Mouse (Mus musculus): Measurements from ENCODE around the gene Helb. TPM values are rescaled to one million over a fixed set of nuclear protein-coding genes. Genes with fewer than 3 reads are reported as not detected.
"Not testable (repeated sequence)": the region's sequence is repeated elsewhere in the genome, so short reads cannot be mapped to it uniquely, and the experiment has no call there.

The Helb gene
- polyA plus RNA-seq, 1 experiment from 2014 or later = 1.9 TPM

DNA sequence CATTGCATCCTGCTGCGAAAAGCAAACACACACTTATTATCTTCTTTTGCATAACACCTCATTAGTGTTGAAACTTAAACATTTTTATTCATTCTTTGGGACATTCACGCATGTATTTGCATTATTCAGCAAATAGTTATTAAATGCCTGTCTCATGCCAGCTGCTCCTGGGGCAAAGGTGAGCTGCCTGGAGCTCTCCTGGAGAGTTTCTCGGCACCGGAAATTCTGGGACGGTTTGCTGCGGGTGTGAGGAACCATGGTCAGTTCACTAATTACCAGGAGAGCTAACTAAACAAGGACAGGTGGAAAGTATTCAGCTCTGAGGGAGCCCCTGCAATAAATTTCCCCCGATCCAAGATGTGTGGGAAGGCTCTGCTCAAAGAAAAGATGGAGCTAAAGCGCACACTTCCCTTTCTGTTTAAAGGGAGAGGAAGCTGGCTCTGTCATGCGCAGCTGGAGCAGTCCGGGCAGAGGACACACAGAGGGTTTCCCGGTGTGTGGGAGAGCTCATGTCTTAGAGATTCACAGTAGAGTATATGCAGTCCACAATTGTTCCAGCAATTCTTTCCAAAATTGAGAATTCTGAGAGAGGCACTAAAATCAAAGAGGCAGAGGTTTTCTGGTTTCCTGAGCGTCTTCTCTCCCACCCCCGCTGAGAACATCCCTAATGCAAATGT, 16.0 kb upstream of the Helb start:
- no peak overlapping the region for H3K4me2 ChIP-seq (ENCODE audit: low read depth, low read length)
- no peak for ATAC-seq (ENCODE audit: low read depth)
- no peak overlapping the region for H3K4me3 ChIP-seq (ENCODE audit: low read depth, low read length)
- no peaks in the 10 kb centered on the region for H3K4me1 ChIP-seq (ENCODE audit: control insufficient read depth, insufficient read depth, low read length)
- no peaks in the 10 kb centered on the region for H3K27me3 ChIP-seq (ENCODE audit: control insufficient read depth, insufficient read depth, low read length)
- H3K9me3 ChIP-seq (ENCODE audit: control insufficient read depth, low read length) = no peaks in the 10 kb centered on the region
- no peaks in the 10 kb centered on the region for H3K36me3 ChIP-seq (ENCODE audit: control insufficient read depth, insufficient read depth, low read length)
- 38% methylated on average over 13 of the region's 13 CpGs for WGBS
- no peak overlapping the region for H3K27ac ChIP-seq (ENCODE audit: low read depth, low read length)
- H3K9ac ChIP-seq (replicated peaks; ENCODE audit: low read depth, low read length) = no peak overlapping the region

DNA sequence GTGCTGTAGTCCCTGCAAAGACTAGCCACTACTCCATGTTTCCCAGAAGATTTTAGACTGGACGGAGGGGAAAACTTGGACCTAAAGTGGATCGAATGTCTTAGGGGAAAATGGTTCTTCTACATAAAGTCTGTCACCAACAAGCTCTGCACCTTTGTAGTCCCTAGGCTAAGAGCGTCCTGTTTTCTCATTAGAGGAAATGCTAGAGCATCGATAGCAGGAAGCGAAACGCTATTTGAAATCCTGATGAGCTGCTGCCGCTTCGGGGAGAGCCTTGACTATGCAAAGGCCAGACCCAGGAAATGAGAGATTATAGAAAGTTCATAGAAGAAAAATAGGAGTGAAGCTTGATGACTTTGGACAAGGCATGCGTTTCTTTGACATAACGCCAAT, 12.7 kb upstream of the Helb start:
- Histone ChIP-seq H3K36me3 (ENCODE audit: control insufficient read depth, insufficient read depth, low read length) (no peaks in the 10 kb centered on the region), H3K4me2 (ENCODE audit: low read depth, low read length) (no peak overlapping the region), H3K4me3 (ENCODE audit: low read depth, low read length) (no peak overlapping the region), H3K4me1 (ENCODE audit: control insufficient read depth, insufficient read depth, low read length) (no peaks in the 10 kb centered on the region), H3K9ac (replicated peaks; ENCODE audit: low read depth, low read length) (no peak overlapping the region), H3K27me3 (ENCODE audit: control insufficient read depth, insufficient read depth, low read length) (no peaks in the 10 kb centered on the region), H3K27ac (ENCODE audit: low read depth, low read length) (no peak overlapping the region), H3K9me3 (ENCODE audit: control insufficient read depth, low read length) (no peaks in the 10 kb centered on the region)
- 82% methylated on average over 10 of the region's 10 CpGs for WGBS
- no peak for ATAC-seq (ENCODE audit: low read depth)

DNA sequence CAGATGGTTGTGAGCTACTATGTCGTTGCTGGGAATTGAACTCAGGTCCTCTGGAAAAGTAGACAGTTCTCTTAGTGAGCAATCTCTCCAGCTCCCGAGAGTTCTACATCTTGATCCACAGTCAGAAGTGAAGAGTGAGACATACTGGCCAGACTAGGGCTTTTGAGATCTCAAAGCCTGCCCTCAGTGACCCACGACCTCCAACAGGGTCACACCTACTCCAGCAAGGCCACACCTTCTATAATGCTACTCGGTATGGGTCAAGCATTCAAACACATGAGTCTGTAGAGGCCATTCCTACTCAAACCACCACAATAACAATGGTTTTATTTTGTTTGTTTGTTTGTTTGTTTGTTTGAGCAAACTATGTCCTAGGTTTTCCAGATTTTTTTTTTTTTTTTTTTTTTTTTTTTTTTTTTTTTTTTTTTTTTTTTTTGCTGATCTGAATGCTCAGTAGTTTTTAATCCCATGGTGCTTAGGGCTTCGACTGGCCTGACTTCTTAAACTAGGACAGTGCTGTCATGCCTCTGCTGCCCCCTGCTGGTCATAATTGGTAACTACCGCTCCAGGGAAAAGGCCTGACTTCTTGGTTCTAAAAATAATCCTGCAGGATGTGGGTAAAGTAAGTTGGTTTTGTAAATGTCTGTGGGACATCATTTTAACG, 12.1 kb upstream of the Helb start:
- H3K27ac ChIP-seq (ENCODE audit: low read depth, low read length) = no peak overlapping the region
- 48% methylated on average over 7 of the region's 7 CpGs for WGBS
- H3K9ac ChIP-seq (replicated peaks; ENCODE audit: low read depth, low read length) = no peak overlapping the region
- H3K27me3 ChIP-seq (ENCODE audit: control insufficient read depth, insufficient read depth, low read length) = no peaks in the 10 kb centered on the region
- H3K9me3 ChIP-seq (ENCODE audit: control insufficient read depth, low read length) = no peaks in the 10 kb centered on the region
- H3K4me3 ChIP-seq (ENCODE audit: low read depth, low read length) = no peak overlapping the region
- H3K36me3 ChIP-seq (ENCODE audit: control insufficient read depth, insufficient read depth, low read length) = no peaks in the 10 kb centered on the region
- ATAC-seq (ENCODE audit: low read depth) = no peak
- H3K4me1 ChIP-seq (ENCODE audit: control insufficient read depth, insufficient read depth, low read length) = no peaks in the 10 kb centered on the region
- no peak overlapping the region for H3K4me2 ChIP-seq (ENCODE audit: low read depth, low read length)

DNA sequence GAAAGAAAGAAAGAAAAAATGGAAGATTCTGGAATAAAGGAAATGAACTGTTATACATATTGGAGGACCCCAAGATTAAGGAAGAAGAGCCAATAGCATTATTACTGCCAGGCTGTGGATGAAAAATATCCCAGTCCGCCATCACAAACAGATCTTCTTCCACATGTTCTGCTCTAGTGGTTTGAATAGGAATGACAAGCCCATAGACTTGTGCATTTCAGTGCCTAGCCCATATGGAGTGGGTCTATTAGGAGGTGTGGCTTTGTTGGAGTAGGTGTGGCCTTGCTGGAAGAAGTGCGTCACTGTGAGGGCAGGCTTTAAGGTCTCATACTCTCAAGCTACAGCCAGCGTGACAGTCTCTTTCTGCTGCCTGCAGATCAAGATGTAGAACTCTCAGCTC, 10.9 kb upstream of the Helb start:
- no peaks in the 10 kb centered on the region for H3K9me3 ChIP-seq (ENCODE audit: control insufficient read depth, low read length)
- no peak for ATAC-seq (ENCODE audit: low read depth)
- no peaks in the 10 kb centered on the region for H3K27me3 ChIP-seq (ENCODE audit: control insufficient read depth, insufficient read depth, low read length)
- no peak overlapping the region for H3K4me2 ChIP-seq (ENCODE audit: low read depth, low read length)
- H3K4me3 ChIP-seq (ENCODE audit: low read depth, low read length) = no peak overlapping the region
- no peaks in the 10 kb centered on the region for H3K36me3 ChIP-seq (ENCODE audit: control insufficient read depth, insufficient read depth, low read length)
- no peak overlapping the region for H3K9ac ChIP-seq (replicated peaks; ENCODE audit: low read depth, low read length)
- WGBS = 96% methylated on average over 3 of the region's 3 CpGs
- H3K27ac ChIP-seq (ENCODE audit: low read depth, low read length) = no peak overlapping the region
- H3K4me1 ChIP-seq (ENCODE audit: control insufficient read depth, insufficient read depth, low read length) = no peaks in the 10 kb centered on the region

DNA sequence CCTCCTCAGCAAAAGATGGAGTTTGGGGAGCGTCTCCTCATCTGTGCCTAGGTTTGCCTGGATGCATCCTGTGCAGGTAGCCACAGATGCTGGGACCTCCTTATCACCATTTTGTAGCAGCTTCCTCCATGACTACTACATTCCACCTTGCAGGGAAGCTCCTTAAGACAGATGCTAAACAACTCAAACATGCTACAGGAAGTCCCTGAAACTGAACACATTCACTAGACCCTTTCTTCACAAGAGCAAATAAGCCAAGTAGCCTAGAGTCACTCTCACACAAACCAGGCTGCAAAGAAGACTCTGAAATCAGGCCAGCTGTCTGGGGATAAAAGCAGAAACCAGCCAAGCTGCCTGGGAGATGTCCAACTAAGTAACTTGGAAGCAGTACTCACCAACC, 2.5 kb upstream of the Helb start:
- H3K4me1 ChIP-seq (ENCODE audit: control insufficient read depth, insufficient read depth, low read length) = no peaks in the 10 kb centered on the region
- no peaks in the 10 kb centered on the region for H3K9me3 ChIP-seq (ENCODE audit: control insufficient read depth, low read length)
- H3K4me2 ChIP-seq (ENCODE audit: low read depth, low read length) = no peak overlapping the region
- no peaks in the 10 kb centered on the region for H3K27me3 ChIP-seq (ENCODE audit: control insufficient read depth, insufficient read depth, low read length)
- no peak for ATAC-seq (ENCODE audit: low read depth)
- WGBS = 96% methylated on average over 1 of the region's 1 CpGs
- H3K9ac ChIP-seq (replicated peaks; ENCODE audit: low read depth, low read length) = no peak overlapping the region
- H3K27ac ChIP-seq (ENCODE audit: low read depth, low read length) = no peak overlapping the region
- H3K36me3 ChIP-seq (ENCODE audit: control insufficient read depth, insufficient read depth, low read length) = no peaks in the 10 kb centered on the region
- H3K4me3 ChIP-seq (ENCODE audit: low read depth, low read length) = no peak overlapping the region

DNA sequence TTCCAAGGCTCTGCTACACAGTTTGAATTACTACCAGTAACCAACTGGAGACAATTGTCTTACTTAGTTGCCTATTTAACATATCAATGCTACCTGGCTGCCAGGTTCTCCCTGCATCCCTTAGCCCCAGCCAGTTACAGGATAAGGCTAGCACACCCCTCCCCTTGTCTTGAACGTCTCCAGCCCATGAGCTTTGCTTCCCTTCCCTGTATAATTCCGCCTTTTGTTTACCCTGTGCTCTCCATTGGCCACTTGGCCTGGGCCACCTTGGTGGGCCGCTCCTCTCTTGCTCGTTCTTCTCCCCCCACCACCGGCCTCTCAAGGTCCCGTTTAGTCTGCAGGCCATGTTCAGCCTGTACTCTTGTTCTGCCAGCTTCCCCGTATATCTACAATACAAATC, 1.7 kb upstream of the Helb start:
- no peaks in the 10 kb centered on the region for H3K9me3 ChIP-seq (ENCODE audit: control insufficient read depth, low read length)
- whole genome bisulfite sequencing = 47% methylated on average over 7 of the region's 7 CpGs
- no peak overlapping the region for H3K27ac ChIP-seq (ENCODE audit: low read depth, low read length)
- no peak overlapping the region for H3K4me3 ChIP-seq (ENCODE audit: low read depth, low read length)
- H3K4me2 ChIP-seq (ENCODE audit: low read depth, low read length) = no peak overlapping the region
- H3K36me3 ChIP-seq (ENCODE audit: control insufficient read depth, insufficient read depth, low read length) = no peaks in the 10 kb centered on the region
- no peak overlapping the region for H3K9ac ChIP-seq (replicated peaks; ENCODE audit: low read depth, low read length)
- ATAC-seq (ENCODE audit: low read depth) = no peak
- no peaks in the 10 kb centered on the region for H3K27me3 ChIP-seq (ENCODE audit: control insufficient read depth, insufficient read depth, low read length)
- no peaks in the 10 kb centered on the region for H3K4me1 ChIP-seq (ENCODE audit: control insufficient read depth, insufficient read depth, low read length)

DNA sequence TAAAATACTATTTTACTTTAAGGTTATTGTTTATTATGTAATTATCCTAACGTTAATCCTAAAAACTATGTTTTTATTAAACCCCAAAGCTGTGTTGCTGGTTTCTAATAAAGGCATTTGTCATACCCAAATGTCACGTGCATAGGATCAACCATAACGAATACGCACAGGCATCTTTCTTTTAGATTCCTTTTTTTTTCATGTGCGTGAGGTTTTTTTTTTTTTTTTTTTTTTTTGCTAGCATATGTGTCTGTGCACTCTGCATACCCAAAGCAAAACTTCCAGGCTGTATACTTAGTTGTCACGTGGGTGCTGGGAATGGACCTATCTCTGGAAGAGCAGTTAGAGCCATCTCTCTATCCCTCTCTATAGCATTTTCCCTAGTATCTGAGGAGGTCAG, 1.2 kb upstream of the Helb start:
- ATAC-seq (ENCODE audit: low read depth) = no peak
- 70% methylated on average over 6 of the region's 6 CpGs for WGBS

DNA sequence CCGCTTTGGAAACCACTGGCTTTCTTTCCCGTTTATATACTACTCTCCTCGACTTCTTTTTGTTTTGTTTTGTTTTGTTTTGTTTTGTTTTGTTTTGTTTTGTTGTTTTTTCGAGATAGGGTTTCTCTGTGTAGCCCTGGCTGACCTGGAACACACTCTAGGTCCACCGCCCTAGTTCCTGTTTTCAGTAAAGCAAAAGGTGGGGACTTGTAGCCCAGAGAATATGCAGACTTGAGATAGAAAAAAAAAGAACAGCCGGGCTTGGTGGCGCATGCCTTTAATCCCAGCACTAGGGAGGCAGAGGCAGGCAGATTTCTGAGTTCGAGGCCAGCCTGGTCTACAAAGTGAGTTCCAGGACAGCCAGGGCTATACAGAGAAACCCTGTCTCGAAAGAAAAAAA, 695 bp upstream of the Helb start:
- not testable (repeated sequence) for H3K27ac ChIP-seq (ENCODE audit: low read depth, low read length); H3K9ac ChIP-seq (replicated peaks; ENCODE audit: low read depth, low read length); ATAC-seq (ENCODE audit: low read depth); H3K36me3 ChIP-seq (ENCODE audit: control insufficient read depth, insufficient read depth, low read length); H3K4me1 ChIP-seq (ENCODE audit: control insufficient read depth, insufficient read depth, low read length); H3K9me3 ChIP-seq (ENCODE audit: control insufficient read depth, low read length); H3K27me3 ChIP-seq (ENCODE audit: control insufficient read depth, insufficient read depth, low read length)
- 69% methylated on average over 9 of the region's 9 CpGs for WGBS
- Histone ChIP-seq H3K4me3 (ENCODE audit: low read depth, low read length) (peak overlapping the region; percentile 65), H3K4me2 (ENCODE audit: low read depth, low read length) (peak overlapping the region; percentile 77)

More for the DNA sequence above, 1.2 kb upstream of the Helb start:
- no peak overlapping the region for H3K4me3 ChIP-seq (ENCODE audit: low read depth, low read length)
- H3K4me1 ChIP-seq (ENCODE audit: control insufficient read depth, insufficient read depth, low read length) = no peaks in the 10 kb centered on the region
- H3K27me3 ChIP-seq (ENCODE audit: control insufficient read depth, insufficient read depth, low read length) = no peaks in the 10 kb centered on the region
- no peaks in the 10 kb centered on the region for H3K36me3 ChIP-seq (ENCODE audit: control insufficient read depth, insufficient read depth, low read length)
- H3K27ac ChIP-seq (ENCODE audit: low read depth, low read length) = no peak overlapping the region
- no peaks in the 10 kb centered on the region for H3K9me3 ChIP-seq (ENCODE audit: control insufficient read depth, low read length)
- H3K9ac ChIP-seq (replicated peaks; ENCODE audit: low read depth, low read length) = no peak overlapping the region
- H3K4me2 ChIP-seq (ENCODE audit: low read depth, low read length) = no peak overlapping the region

DNA sequence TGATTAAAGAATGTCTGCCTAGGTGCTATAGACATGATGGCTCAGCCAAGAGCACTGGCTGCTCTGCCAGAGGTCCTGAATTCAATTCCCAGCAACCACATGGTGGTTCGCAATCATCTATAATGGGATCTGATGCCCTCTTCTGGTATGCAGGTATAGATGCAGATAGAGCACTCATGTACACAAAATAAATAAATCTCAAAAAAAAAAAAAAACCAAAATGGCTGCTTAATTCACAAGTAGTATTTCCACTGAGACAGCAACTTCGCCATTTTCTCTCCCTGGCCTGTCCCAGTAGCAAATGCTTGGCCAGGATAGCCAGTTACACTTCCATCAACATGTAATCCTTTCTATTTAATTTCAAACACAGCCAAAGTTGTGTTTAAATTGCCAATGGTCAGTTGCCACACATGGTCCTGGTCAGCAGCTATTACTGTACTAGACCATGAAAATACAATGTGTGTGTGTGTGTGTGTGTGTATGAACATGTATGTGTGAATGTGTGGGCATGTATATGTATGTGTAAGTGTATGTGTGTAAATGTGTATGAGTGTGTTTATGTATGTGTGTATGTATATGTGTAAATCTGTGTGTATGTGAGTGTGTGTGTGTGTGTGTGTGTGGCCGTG, 982 bp downstream of the Helb start:
- Histone ChIP-seq H3K27me3 (ENCODE audit: control insufficient read depth, insufficient read depth, low read length) (no peaks in the 10 kb centered on the region), H3K9me3 (ENCODE audit: control insufficient read depth, low read length) (no peaks in the 10 kb centered on the region), H3K27ac (ENCODE audit: low read depth, low read length) (no peak overlapping the region), H3K36me3 (ENCODE audit: control insufficient read depth, insufficient read depth, low read length) (no peaks in the 10 kb centered on the region), H3K9ac (replicated peaks; ENCODE audit: low read depth, low read length) (no peak overlapping the region), H3K4me1 (ENCODE audit: control insufficient read depth, insufficient read depth, low read length) (no peaks in the 10 kb centered on the region), H3K4me3 (ENCODE audit: low read depth, low read length) (peak overlapping the region; percentile 65), H3K4me2 (ENCODE audit: low read depth, low read length) (peak overlapping the region; percentile 77)
- WGBS = 78% methylated on average over 3 of the region's 3 CpGs
- ATAC-seq (ENCODE audit: low read depth) = no peak

Data from neural tube, embryonic 14.5 days (tissue).